Mouse (Mus musculus) liver, embryonic 14.5 days (tissue): ENCODE data around the gene Gm10985. TPM values are rescaled to one million over a fixed set of nuclear protein-coding genes. Genes with fewer than 3 reads are reported as not detected.

Experiments used
- ATAC-seq: fragments of 200-750 bp; cut with Nextera tagmentation; 2 replicates; pipeline ENCODE4 v1.8.0; 2017; ENCODE audit warnings: moderate number of reproducible peaks, mild to moderate bottlenecking, moderate library complexity; ENCODE audit not compliant: insufficient read depth
- DNase-seq, 3 experiments: peaks; one replicate each; pipeline ENCODE4 v3.0.0-alpha.2; 2012 to 2013; ENCODE audit warnings: low read depth in 3 of 3, low spot score in 3 of 3
- H3K27ac ChIP-seq: fragments of 300-500 bp; sonication (generic); 2 replicates; pipeline ENCODE4 v1.5.1; 2014; ENCODE audit warnings: moderate library complexity, mild to moderate bottlenecking, control low read depth, inconsistent platforms
- H3K27me3 ChIP-seq: fragments of 300-500 bp; sonication (generic); 2 replicates; pipeline ENCODE4 v1.6.1; 2014; ENCODE audit warnings: mild to moderate bottlenecking, low read length, moderate library complexity; ENCODE audit not compliant: control insufficient read depth, insufficient read depth
- H3K36me3 ChIP-seq: fragments of 300-500 bp; sonication (generic); replicated peaks from 2 replicates; pipeline ENCODE4 v1.6.1; 2014; ENCODE audit warnings: low read depth; ENCODE audit not compliant: control insufficient read depth, insufficient read depth
- H3K4me1 ChIP-seq, 2 experiments: fragments of 200-500 bp in 1 of 2; fragments of 300-500 bp in 1 of 2; sonication (generic) in 1 of 2; replicated peaks; 2 replicates each; pipeline ENCODE4 v1.6.1; 2012 to 2014; ENCODE audit warnings: antibody characterized with exemption in 1 of 2, inconsistent platforms in 1 of 2, low read length in 1 of 2; ENCODE audit not compliant: control insufficient read depth in 2 of 2, insufficient read depth in 2 of 2
- H3K4me2 ChIP-seq: fragments of 300-500 bp; sonication (generic); 2 replicates; pipeline ENCODE4 v1.6.1; 2014; ENCODE audit warnings: low read depth, mild to moderate bottlenecking, control low read depth, moderate library complexity
- H3K4me3 ChIP-seq, 2 experiments: fragments of 200-500 bp in 1 of 2; fragments of 300-500 bp in 1 of 2; sonication (generic) in 1 of 2; 2 replicates each; pipeline ENCODE4 v1.5.1; 2012 to 2014; ENCODE audit warnings: low read depth in 2 of 2, low read length in 2 of 2, mild to moderate bottlenecking in 2 of 2, control low read depth in 1 of 2, inconsistent platforms in 1 of 2, moderate library complexity in 1 of 2; ENCODE audit not compliant: insufficient read depth in 1 of 2
- H3K9ac ChIP-seq: fragments of 300-500 bp; sonication (generic); replicated peaks from 2 replicates; pipeline ENCODE4 v1.6.1; 2014; ENCODE audit warnings: mild to moderate bottlenecking, control low read depth, moderate library complexity
- H3K9me3 ChIP-seq: fragments of 300-500 bp; sonication (generic); 2 replicates; pipeline ENCODE4 v1.6.1; 2016; ENCODE audit warnings: low read length, mixed read lengths; ENCODE audit not compliant: control insufficient read depth
- CTCF ChIP-seq: IDR thresholded peaks from 2 replicates; pipeline ENCODE4 v1.5.1; 2016; ENCODE audit warnings: antibody characterized with exemption, low read depth, control low read depth
- EP300 ChIP-seq: IDR thresholded peaks from 2 replicates; pipeline ENCODE4 v1.6.1; 2016; ENCODE audit warnings: antibody characterized with exemption, low read depth
- WGBS: fragments of 180-500 bp; shearing (Covaris S2); extraction: QIAGEN DNeasy Blood & Tissue Kit; methylation state at CpG from one replicate; pipeline ENCODE4 v1.1.7; 2014; ENCODE audit not compliant: insufficient replicate concordance; 5-methylcytosine and 5-hydroxymethylcytosine counted together
- polyA plus RNA-seq, 2 experiments: library from polyadenylated mRNA; depleted of rRNA in 1 of 2; stranded (reverse) in 1 of 2; unstranded in 1 of 2; fragments of >200 nt; fragmentation: Nextera tagmentation in 1 of 2; extraction: Ambion mirVana in 1 of 2; gene quantifications; 2 replicates each; pipeline versions ENCODE4 v1.2.1 to v1.2.3; 2012 to 2014

The Gm10985 gene
- polyA plus RNA-seq, 2 experiments = not detected

DNA sequence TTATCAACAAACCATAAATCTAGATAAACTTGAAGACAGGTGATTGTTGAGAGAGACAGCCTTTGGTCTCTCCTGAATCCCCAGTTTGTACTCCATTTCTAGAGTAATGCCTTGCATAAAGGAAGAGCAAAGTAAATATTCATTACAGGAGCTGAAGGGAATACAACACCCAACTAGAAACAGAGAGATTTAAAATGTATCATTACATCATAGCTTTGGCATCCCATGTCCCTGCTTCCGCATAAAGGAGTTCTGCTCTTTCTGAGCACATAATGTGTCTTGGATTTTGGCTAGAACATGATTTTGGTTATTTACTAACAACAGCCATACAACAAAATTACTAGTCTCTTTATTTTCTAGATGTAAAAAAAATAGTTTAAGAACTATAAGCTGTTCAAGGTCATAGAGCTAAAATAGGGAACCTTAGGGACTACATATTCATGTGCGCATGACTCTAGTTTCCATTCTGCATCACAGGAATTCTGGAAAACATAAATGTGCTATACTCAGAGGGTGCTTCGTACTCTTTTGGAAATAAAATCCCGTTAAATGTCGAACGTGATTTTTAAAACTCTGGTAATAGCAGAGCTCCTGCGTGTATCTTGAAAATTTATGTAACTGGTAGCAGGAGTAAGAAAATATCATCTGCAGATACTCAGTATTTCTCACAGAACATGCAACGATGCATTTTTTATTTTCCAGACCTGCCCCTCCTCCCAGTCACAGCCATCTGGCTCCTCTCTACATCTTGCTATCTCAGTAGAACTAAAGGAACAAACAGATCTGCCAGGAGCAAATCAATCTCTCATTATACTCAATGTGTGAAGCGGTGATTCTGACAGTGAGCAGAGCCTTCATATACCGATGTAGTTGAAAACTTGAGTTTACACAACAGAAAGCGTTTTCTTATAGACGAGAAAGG lies 46.0 kb downstream of the Gm10985 start:
- no peak overlapping the region for H3K27ac ChIP-seq
- TF ChIP-seq CTCF (no peak), EP300 (no peak)
- no peak overlapping the region for H3K4me3 ChIP-seq
- no peak overlapping the region for H3K4me2 ChIP-seq
- H3K27me3 ChIP-seq = no peaks in the 10 kb centered on the region
- no peak overlapping the region for H3K9ac ChIP-seq
- ATAC-seq = no peak
- DNase-seq = no peak
- H3K9me3 ChIP-seq = no peaks in the 10 kb centered on the region; the same call in 1 of the 2 replicates
- H3K4me1 ChIP-seq = no peaks in the 10 kb centered on the region
- H3K36me3 ChIP-seq = no peaks in the 10 kb centered on the region
- WGBS = 79% methylated on average over 12 of the region's 12 CpGs

Other genes starting within 250 kb of the Gm10985 start
- 0.71 and 0.80 TPM in 2 replicates for gene Frem2, start 187.7 kb upstream of the Gm10985 start, polyA plus RNA-seq (2012; rRNA removed)
- 0.19 and 0.44 TPM in 2 replicates for gene Frem2, start 187.7 kb upstream of the Gm10985 start, polyA plus RNA-seq (2014; fragmentation: Nextera tagmentation; extraction: Ambion mirVana)
- gene Ufm1, start 18.7 kb downstream of the Gm10985 start, polyA plus RNA-seq (2012; rRNA removed) = 3.7 and 9.0 TPM in 2 replicates
- 55.3 and 56.6 TPM in 2 replicates for gene Ufm1, start 18.7 kb downstream of the Gm10985 start, polyA plus RNA-seq (2014; fragmentation: Nextera tagmentation; extraction: Ambion mirVana)